Mouse (Mus musculus): ENCODE data around the gene Mtx1.

The Mtx1 gene

GRCm38 (mm10) chr3:89214681-89215411 is 12.0 kb downstream of the Mtx1 start, which contains the start of gene Thbs3:
Thbs3 (plus strand) TSS chr3:89215180.
- DNase-seq (ENCODE audit: low spot score), result no peak

GRCm38 (mm10) chr3:89213803-89214530 is 12.9 kb downstream of the Mtx1 start:
- peak; percentile 88 for DNase-seq (ENCODE audit: low spot score)

- no peak for DNase-seq (ENCODE audit: low spot score)
These were observed 16.2 kb downstream of the Mtx1 start for GRCm38 (mm10) chr3:89210731-89211130.

- DNase-seq (ENCODE audit: low spot score), result no peak
These were observed 16.7 kb downstream of the Mtx1 start for GRCm38 (mm10) chr3:89210162-89210561.

- no peak for DNase-seq (ENCODE audit: low spot score)
These were observed 17.2 kb downstream of the Mtx1 start for GRCm38 (mm10) chr3:89209731-89210130.

GRCm38 (mm10) chr3:89208736-89209135 is 18.2 kb downstream of the Mtx1 start:
- DNase-seq (ENCODE audit: low spot score), result no peak

- no peak for DNase-seq (ENCODE audit: low spot score)
These were observed 18.7 kb downstream of the Mtx1 start for GRCm38 (mm10) chr3:89208075-89208657.

- DNase-seq (ENCODE audit: low spot score), result no peak
These were observed 20.2 kb downstream of the Mtx1 start for GRCm38 (mm10) chr3:89206695-89207094.

- no peak for DNase-seq (ENCODE audit: low spot score)
These were observed 20.8 kb downstream of the Mtx1 start for GRCm38 (mm10) chr3:89206079-89206478.

- no peak for DNase-seq (ENCODE audit: low spot score)
These were observed 23.8 kb downstream of the Mtx1 start for GRCm38 (mm10) chr3:89203142-89203514.

GRCm38 (mm10) chr3:89202253-89203141 is 24.4 kb downstream of the Mtx1 start, which contains the start of gene Gba:
Gba (plus strand) TSS chr3:89202928.
- DNase-seq (ENCODE audit: low spot score), result peak; percentile 89

- DNase-seq (ENCODE audit: low spot score), result no peak
These were observed 27.0 kb downstream of the Mtx1 start for GRCm38 (mm10) chr3:89199839-89200238.

GRCm38 (mm10) chr3:89195979-89196877 is 30.7 kb downstream of the Mtx1 start:
- DNase-seq (ENCODE audit: low spot score), result peak; percentile 83

GRCm38 (mm10) chr3:89193853-89194252 is 33.0 kb downstream of the Mtx1 start:
- no peak for DNase-seq (ENCODE audit: low spot score)

GRCm38 (mm10) chr3:89193351-89193750 is 33.5 kb downstream of the Mtx1 start:
- no peak for DNase-seq (ENCODE audit: low spot score)

- DNase-seq (ENCODE audit: low spot score), result no peak
These were observed 36.5 kb downstream of the Mtx1 start for GRCm38 (mm10) chr3:89190436-89190835.

GRCm38 (mm10) chr3:89188478-89188875 is 38.4 kb downstream of the Mtx1 start:
- DNase-seq (ENCODE audit: low spot score), result no peak

- DNase-seq (ENCODE audit: low spot score), result no peak
These were observed 39.0 kb downstream of the Mtx1 start for GRCm38 (mm10) chr3:89187690-89188477.

GRCm38 (mm10) chr3:89187197-89187596 is 39.7 kb downstream of the Mtx1 start:
- no peak for DNase-seq (ENCODE audit: low spot score)

GRCm38 (mm10) chr3:89183959-89184315 is 43.0 kb downstream of the Mtx1 start:
- no peak for DNase-seq (ENCODE audit: low spot score)

Measured in urinary bladder, postnatal 25 days (tissue).